Mouse (Mus musculus) G1E (cell line): Measurements from ENCODE around the gene C1qtnf4.

Experiments
- CTCF ChIP-seq: IDR thresholded peaks from 2 replicates; pipeline ENCODE4 v1.5.1; 2012; ENCODE audit warnings: low read depth, low read length, inconsistent platforms, mixed read lengths
- POLR2AphosphoS5 ChIP-seq: IDR thresholded peaks from 2 replicates; pipeline ENCODE4 v1.6.1; 2012; ENCODE audit warnings: low read depth, low read length, inconsistent platforms; ENCODE audit not compliant: insufficient replicate concordance
- TAL1 ChIP-seq: conservative IDR thresholded peaks from 2 replicates; pipeline ENCODE4 v1.6.1; 2012; ENCODE audit warnings: low read depth, low read length, inconsistent platforms, mixed read lengths

- TF ChIP-seq CTCF (no peak), TAL1 (no peak), POLR2AphosphoS5 (no peak)
Measured at GRCm38 (mm10) chr2:90864184-90864583, 21.5 kb upstream of the C1qtnf4 start.
